ENCODE assay signal across 21 mouse cellular contexts in the genomic region with DNA sequence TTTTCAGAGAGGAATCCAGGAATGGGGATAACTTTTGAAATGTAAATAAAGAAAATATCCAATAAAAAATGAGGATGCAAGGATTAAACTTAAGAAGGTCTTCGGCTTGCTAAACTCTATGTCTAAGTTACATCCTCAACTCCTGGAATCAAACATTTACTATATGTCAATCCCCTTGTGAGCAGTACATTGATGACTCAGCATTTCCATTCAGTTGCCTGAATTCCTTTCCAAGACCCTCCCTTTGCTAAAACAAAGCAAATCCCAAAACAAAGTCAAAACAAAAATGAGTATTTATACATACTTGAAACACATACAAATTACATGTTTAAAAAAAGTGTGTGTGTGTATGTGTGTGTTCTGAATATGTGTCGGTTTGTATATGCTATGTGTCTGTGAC.
DNase-seq lines count a peak whose midpoint lies in the region; TF ChIP-seq lines count a peak whose summit lies in the region.
"Had no signal": no experiment of that assay in that cellular context is flagged by ENCODE, and none has a peak within 500 bp of the region (broad histone marks: within the 10 kb centered on the region; RNA-seq: fewer than 3 reads in every experiment).

No protein-coding gene starts in this region.

- no peak for TF ChIP-seq POLR2A in CH12.LX (IDR thresholded peaks at IDR 0.05; ENCODE audit: low read depth, low read length)

- H3K27me3 ChIP-seq in CH12.LX (replicated peaks) = no peaks in the 10 kb centered on the region
- H3K27me3 ChIP-seq: Patski had no signal

- H3K9me3 ChIP-seq in CH12.LX (replicated peaks; ENCODE audit: low read length) = peaks cover 4% of the 10 kb centered on the region
- no peaks in the 10 kb centered on the region for H3K9me3 ChIP-seq in ES-E14 (ENCODE audit: control insufficient read depth, insufficient read depth, low read depth, low read length)
- H3K9me3 ChIP-seq: G1E had no signal

- H3K4me3 ChIP-seq in CH12.LX (replicated peaks in 1 of 3; ENCODE audit: low read depth in 2 of 3, low read length in 2 of 3, poor library complexity in 1 of 3) = no peak overlapping the region
- no peak overlapping the region for H3K4me3 ChIP-seq in ES-E14 (ENCODE audit: insufficient read depth in 1 of 2, low read depth in 1 of 2, low read length in 2 of 2, poor library complexity in 1 of 2, severe bottlenecking in 1 of 2)

- H3K36me3 ChIP-seq in CH12.LX (replicated peaks in 1 of 2; ENCODE audit: control insufficient read depth in 1 of 2, insufficient read depth in 1 of 2, low read length in 1 of 2) (no peaks in the 10 kb centered on the region), ES-E14 (ENCODE audit: control insufficient read depth, insufficient read depth, low read length, poor library complexity, severe bottlenecking) (no peaks in the 10 kb centered on the region)
- H3K36me3 ChIP-seq: G1E had no signal

- DNase-seq in CH12.LX (ENCODE audit: extremely low read depth) (no peak), ES-E14 (ENCODE audit: low read depth, low spot score) (no peak), R1 (ENCODE audit: low read depth, low spot score) (peak; percentile 1)
- no peak for DNase-seq in layer of hippocampus, adult 9-11 months
- no peak for DNase-seq in kidney, postnatal 25 days
- no peak for DNase-seq in embryo, embryonic 10 days (ENCODE audit: low spot score)
- DNase-seq: adrenal gland, adult 2 months; adrenal gland, adult 8-10 months; adrenal gland, postnatal 10 days; adrenal gland, postnatal 14 days; adrenal gland, postnatal 25 days; adrenal gland, postnatal 36 days; B cell, adult 2 months; cerebellum, adult 11 months; cerebellum, adult 11-12 months; cerebellum, adult 18-20 months; cerebellum, adult 2 months; cerebellum, adult 8-10 months; cerebellum, adult 9-10 months had no signal

- in situ Hi-C loops in CH12.LX (cut with MboI; ENCODE audit: low pct_ligation_motif_present, low pct_unique_long_range_greater_than_20kb, low sequenced_read_pairs) (no loop called here), ES-E14 (cut with MboI; ENCODE audit: low sequenced_read_pairs in 2 of 2, unreplicated experiment in 2 of 2) (no loop called here)

- no peak for TF ChIP-seq EP300 in CH12.LX (IDR thresholded peaks at IDR 0.05; ENCODE audit: low read length)

- H3K4me2 ChIP-seq in CH12.LX (ENCODE audit: insufficient read depth, low read depth, poor library complexity, severe bottlenecking) = no peak overlapping the region

- TF ChIP-seq RAD21 in CH12.LX (IDR thresholded peaks at IDR 0.05; ENCODE audit: low read depth, low read length) = no peak

- no peaks in the 10 kb centered on the region for H3K4me1 ChIP-seq in CH12.LX (ENCODE audit: control insufficient read depth in 1 of 2, insufficient read depth in 2 of 2)
- no peaks in the 10 kb centered on the region for H3K4me1 ChIP-seq in ES-E14 (ENCODE audit: control insufficient read depth in 2 of 2, insufficient read depth in 2 of 2, low read length in 2 of 2, poor library complexity in 1 of 2)

- no peaks in the 10 kb centered on the region for H3K79me2 ChIP-seq in CH12.LX (replicated peaks; ENCODE audit: control insufficient read depth, extremely low read depth, insufficient read depth, poor library complexity, severe bottlenecking)

- H3K27ac ChIP-seq in CH12.LX (ENCODE audit: insufficient read depth, low read depth) (no peak overlapping the region), ES-E14 (ENCODE audit: insufficient read depth, low read depth, low read length, poor library complexity, severe bottlenecking) (no peak overlapping the region)

- TF ChIP-seq CTCF in CH12.LX (conservative IDR thresholded peaks at IDR 0.05 in 1 of 2, IDR thresholded peaks at IDR 0.05 in 1 of 2; ENCODE audit: low read depth in 2 of 2, low read length in 2 of 2) = no peak

- dilution Hi-C loops in CH12.LX (cut with MboI; ENCODE audit: extremely low pct_ligation_motif_present, extremely low pct_unique_long_range_greater_than_20kb, low sequenced_read_pairs) = no loop called here

- H3K9ac ChIP-seq in CH12.LX (ENCODE audit: insufficient read depth, low read depth) (no peak overlapping the region), ES-E14 (ENCODE audit: insufficient read depth, low read depth, low read length, poor library complexity, severe bottlenecking) (no peak overlapping the region)

TF ChIP-seq in CH12.LX, 34 proteins besides CTCF, POLR2A, EP300 and RAD21:
- TF ChIP-seq MAFK (IDR thresholded peaks at IDR 0.05; ENCODE audit: insufficient replicate concordance, low read length) (0 out of 2 replicates have a peak, but pooled peaks have one; percentile 29), GABPA (IDR thresholded peaks at IDR 0.05; ENCODE audit: insufficient replicate concordance, low read depth, low read length) (no peak)

TF ChIP-seq in ES-E14, 5 proteins besides CTCF, POLR2A, EP300 and RAD21:
- TF ChIP-seq ZNF384 (IDR thresholded peaks at IDR 0.05; ENCODE audit: low read depth, low read length) = no peak
- TF ChIP-seq CHD2 (IDR thresholded peaks at IDR 0.05; ENCODE audit: low read depth, low read length) = no peak
- TF ChIP-seq MAFK (IDR thresholded peaks at IDR 0.05; ENCODE audit: insufficient read depth, low read depth, low read length) = peak; percentile 94
